Mouse (Mus musculus): ENCODE measurements around the gene Asxl1. TPM values are rescaled to one million over a fixed set of nuclear protein-coding genes. Genes with fewer than 3 reads are reported as not detected.

Asxl1 gene
- polyA plus RNA-seq, 1 experiment from 2014 or later, result 17.1 TPM

DNA sequence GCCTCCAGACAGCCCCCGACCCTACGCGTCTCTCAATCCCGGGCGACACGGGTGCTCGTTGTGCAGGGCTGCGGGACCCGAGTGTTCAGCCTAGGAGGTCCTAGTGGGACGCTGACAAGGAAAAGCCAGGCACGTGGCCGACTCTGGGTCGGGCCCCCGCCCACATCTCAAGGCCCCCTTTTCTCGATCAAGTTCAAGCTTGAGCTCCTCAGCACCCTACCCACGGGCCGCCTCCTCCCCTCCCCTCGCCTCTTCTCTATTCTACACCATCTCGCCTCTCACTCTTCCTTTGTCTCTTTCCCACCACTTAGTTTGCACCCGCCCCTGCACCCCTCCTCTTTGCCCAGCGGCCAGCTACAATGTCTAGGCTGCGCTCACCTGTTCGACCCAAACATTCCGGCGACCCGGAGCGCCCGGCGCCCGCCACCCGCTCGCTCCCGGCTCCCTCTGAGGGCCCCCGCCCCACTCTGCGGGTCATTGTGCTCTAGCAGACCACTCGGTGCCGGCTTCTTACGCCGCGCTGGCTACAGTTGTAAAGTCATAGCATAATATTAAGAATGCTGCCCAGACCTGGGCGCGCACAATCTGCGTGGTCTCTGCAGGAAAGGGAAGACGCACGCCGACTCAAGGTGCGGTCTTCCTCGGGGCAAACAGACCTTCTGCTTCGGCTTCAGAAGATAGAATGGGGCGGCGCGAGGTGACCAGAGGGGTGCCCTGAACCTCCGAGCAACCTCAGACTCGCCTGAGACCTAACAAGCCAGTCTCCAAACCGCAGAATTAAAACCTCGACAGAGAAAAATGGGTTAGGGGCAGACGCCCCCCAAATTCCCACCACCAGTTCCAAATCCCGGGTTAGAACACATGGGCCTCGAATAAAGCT, 99.7 kb downstream of the Asxl1 start:
- peaks cover 26% of the 10 kb centered on the region for H3K4me1 ChIP-seq (ENCODE audit: control insufficient read depth, insufficient read depth, low read length)
- H3K9ac ChIP-seq (replicated peaks; ENCODE audit: low read length), result peak overlapping the region; percentile 95
- ATAC-seq (ENCODE audit: low FRiP score, low TSS enrichment), result peak; percentile 55
- H3K36me3 ChIP-seq (ENCODE audit: control insufficient read depth, insufficient read depth, low read length), result no peaks in the 10 kb centered on the region
- peak overlapping the region; percentile 93 for H3K4me3 ChIP-seq (replicated peaks; ENCODE audit: low read depth, low read length)
- H3K9me3 ChIP-seq (ENCODE audit: control insufficient read depth, low read length), result no peaks in the 10 kb centered on the region
- DNase-seq, result peak; percentile 75
- WGBS, result under 1% methylated on average over 59 of the region's 59 CpGs
- peak overlapping the region; percentile 95 for H3K27ac ChIP-seq (replicated peaks; ENCODE audit: low read depth, low read length)
- H3K4me2 ChIP-seq (ENCODE audit: low read length), result peak overlapping the region; percentile 87
- no peaks in the 10 kb centered on the region for H3K27me3 ChIP-seq (ENCODE audit: control insufficient read depth, insufficient read depth, low read length)

DNA sequence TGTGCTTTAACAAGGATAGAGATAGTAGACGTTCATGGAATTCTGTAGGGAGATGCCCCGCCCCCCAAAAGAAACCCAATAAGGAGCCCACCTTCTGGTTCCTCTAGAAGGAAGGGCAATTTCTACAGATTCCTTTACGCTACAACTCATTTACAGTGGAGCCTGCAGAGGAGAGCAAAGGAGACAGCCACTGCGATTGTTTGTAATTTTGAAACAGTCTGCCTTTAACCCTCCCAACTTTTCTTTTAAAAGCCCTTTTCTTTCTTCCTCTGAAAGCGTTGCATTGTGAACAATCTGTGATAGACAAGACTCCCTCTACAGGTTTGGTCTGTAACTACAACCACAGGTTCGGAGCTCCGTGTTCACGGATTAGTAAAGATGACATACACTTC, 100.4 kb downstream of the Asxl1 start:
- Histone ChIP-seq H3K27ac (replicated peaks; ENCODE audit: low read depth, low read length) (peak overlapping the region; percentile 95), H3K4me1 (ENCODE audit: control insufficient read depth, insufficient read depth, low read length) (peaks cover 20% of the 10 kb centered on the region), H3K27me3 (ENCODE audit: control insufficient read depth, insufficient read depth, low read length) (no peaks in the 10 kb centered on the region), H3K4me3 (replicated peaks; ENCODE audit: low read depth, low read length) (peak overlapping the region; percentile 93), H3K36me3 (ENCODE audit: control insufficient read depth, insufficient read depth, low read length) (no peaks in the 10 kb centered on the region), H3K4me2 (ENCODE audit: low read length) (peak overlapping the region; percentile 87), H3K9ac (replicated peaks; ENCODE audit: low read length) (peak overlapping the region; percentile 95), H3K9me3 (ENCODE audit: control insufficient read depth, low read length) (no peaks in the 10 kb centered on the region)
- ATAC-seq (ENCODE audit: low FRiP score, low TSS enrichment), result no peak
- 0% methylated on average over 8 of the region's 8 CpGs for whole genome bisulfite sequencing
- DNase-seq, result peak; percentile 93

DNA sequence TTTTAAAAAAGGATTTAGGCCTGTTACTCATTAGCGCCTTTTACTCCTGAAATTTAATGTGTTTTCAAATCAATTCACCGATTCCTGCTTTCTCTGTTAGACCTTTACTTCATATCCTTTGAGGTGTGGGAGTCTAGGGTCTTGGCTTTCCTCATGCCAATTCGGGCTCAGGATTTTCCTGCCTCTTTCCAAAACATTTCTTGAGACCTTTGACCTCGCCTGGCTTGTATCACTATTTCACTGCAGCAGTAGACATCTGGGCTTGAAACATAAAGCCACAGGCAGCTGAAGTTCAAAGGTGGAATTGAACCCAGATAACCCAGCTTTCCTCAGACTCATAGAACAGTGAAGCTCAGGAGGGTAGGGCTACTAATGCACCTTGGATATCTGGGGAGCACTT, 100.8 kb downstream of the Asxl1 start:
- Histone ChIP-seq H3K4me3 (replicated peaks; ENCODE audit: low read depth, low read length) (no peak overlapping the region), H3K4me1 (ENCODE audit: control insufficient read depth, insufficient read depth, low read length) (peaks cover 15% of the 10 kb centered on the region)
- WGBS, result 26% methylated on average over 4 of the region's 4 CpGs

DNA sequence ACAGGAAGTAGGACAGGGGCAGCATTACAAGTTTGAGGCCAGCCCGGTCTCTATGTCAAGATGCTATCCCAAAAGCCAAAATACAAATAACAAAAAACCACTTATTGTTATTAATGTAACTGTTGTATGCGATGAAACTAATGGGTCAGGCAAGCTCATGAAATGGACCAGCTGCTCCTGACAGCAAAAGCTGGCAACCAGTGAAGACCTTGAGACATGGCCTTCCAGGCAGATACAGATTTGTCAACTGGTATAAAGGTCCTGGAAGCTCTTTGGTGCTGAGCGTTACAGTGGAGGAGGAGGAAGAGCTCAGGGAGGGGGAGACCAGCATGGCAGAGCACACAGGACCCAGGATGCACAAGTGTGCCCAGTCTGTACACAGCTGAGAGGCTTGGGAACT, 102.1 kb downstream of the Asxl1 start:
- H3K27me3 ChIP-seq (ENCODE audit: control insufficient read depth, insufficient read depth, low read length), result no peaks in the 10 kb centered on the region
- no peak for DNase-seq

More for the DNA sequence above, 100.8 kb downstream of the Asxl1 start:
- 0 out of 2 replicates have a peak overlapping the region, but pooled peaks have one; percentile 95 for H3K27ac ChIP-seq (replicated peaks; ENCODE audit: low read depth, low read length)
- no peak overlapping the region for H3K9ac ChIP-seq (replicated peaks; ENCODE audit: low read length)
- no peaks in the 10 kb centered on the region for H3K9me3 ChIP-seq (ENCODE audit: control insufficient read depth, low read length)
- H3K36me3 ChIP-seq (ENCODE audit: control insufficient read depth, insufficient read depth, low read length), result no peaks in the 10 kb centered on the region
- no peak for ATAC-seq (ENCODE audit: low FRiP score, low TSS enrichment)
- peak overlapping the region; percentile 87 for H3K4me2 ChIP-seq (ENCODE audit: low read length)
- DNase-seq, result no peak
- H3K27me3 ChIP-seq (ENCODE audit: control insufficient read depth, insufficient read depth, low read length), result no peaks in the 10 kb centered on the region

DNA sequence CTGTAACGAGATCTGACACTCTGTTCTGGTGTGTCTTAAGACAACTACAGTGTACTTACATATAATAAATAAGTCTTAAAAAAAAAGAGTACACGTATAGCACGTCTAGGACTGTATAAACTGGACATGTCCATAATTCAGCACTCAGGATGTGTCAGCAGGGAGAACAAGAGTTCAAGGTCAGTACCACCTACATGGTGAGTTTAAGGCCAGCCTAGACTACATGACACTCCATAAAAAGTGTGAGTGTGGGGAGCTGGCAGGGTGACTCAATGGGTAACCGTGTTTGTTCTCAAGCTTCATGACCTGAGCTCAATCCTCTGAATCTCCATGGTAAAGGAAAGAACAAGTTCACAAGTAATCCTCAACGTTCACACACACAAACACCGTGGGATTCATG, 102.9 kb downstream of the Asxl1 start:
- Histone ChIP-seq H3K9me3 (ENCODE audit: control insufficient read depth, low read length) (no peaks in the 10 kb centered on the region), H3K27ac (replicated peaks; ENCODE audit: low read depth, low read length) (no peak overlapping the region), H3K27me3 (ENCODE audit: control insufficient read depth, insufficient read depth, low read length) (no peaks in the 10 kb centered on the region), H3K4me2 (ENCODE audit: low read length) (no peak overlapping the region), H3K9ac (replicated peaks; ENCODE audit: low read length) (no peak overlapping the region), H3K4me1 (ENCODE audit: control insufficient read depth, insufficient read depth, low read length) (no peaks in the 10 kb centered on the region), H3K36me3 (ENCODE audit: control insufficient read depth, insufficient read depth, low read length) (no peaks in the 10 kb centered on the region), H3K4me3 (replicated peaks; ENCODE audit: low read depth, low read length) (no peak overlapping the region)
- no peak for ATAC-seq (ENCODE audit: low FRiP score, low TSS enrichment)
- DNase-seq, result no peak
- whole genome bisulfite sequencing, result 84% methylated on average over 6 of the region's 6 CpGs

More for the DNA sequence above, 102.1 kb downstream of the Asxl1 start:
- Histone ChIP-seq H3K4me1 (ENCODE audit: control insufficient read depth, insufficient read depth, low read length) (peaks cover 3% of the 10 kb centered on the region), H3K27ac (replicated peaks; ENCODE audit: low read depth, low read length) (no peak overlapping the region), H3K36me3 (ENCODE audit: control insufficient read depth, insufficient read depth, low read length) (no peaks in the 10 kb centered on the region), H3K4me3 (replicated peaks; ENCODE audit: low read depth, low read length) (no peak overlapping the region), H3K9ac (replicated peaks; ENCODE audit: low read length) (no peak overlapping the region), H3K9me3 (ENCODE audit: control insufficient read depth, low read length) (no peaks in the 10 kb centered on the region), H3K4me2 (ENCODE audit: low read length) (no peak overlapping the region)
- WGBS, result 88% methylated on average over 3 of the region's 3 CpGs
- no peak for ATAC-seq (ENCODE audit: low FRiP score, low TSS enrichment)

Other genes starting within 250 kb of the Asxl1 start
- gene Hck, start 237.4 kb upstream of the Asxl1 start, polyA plus RNA-seq (2014; fragmentation: Nextera tagmentation; extraction: Ambion mirVana), result 1.4 and 2.3 TPM in 2 replicates
- gene Tm9sf4, start 184.5 kb upstream of the Asxl1 start, polyA plus RNA-seq (2014; fragmentation: Nextera tagmentation; extraction: Ambion mirVana), result 80.1 and 89.8 TPM in 2 replicates
- gene Tspyl3, start 120.4 kb upstream of the Asxl1 start, polyA plus RNA-seq (2014; fragmentation: Nextera tagmentation; extraction: Ambion mirVana), result 30.2 and 37.5 TPM in 2 replicates
- gene Plagl2, start 104.4 kb upstream of the Asxl1 start, polyA plus RNA-seq (2014; fragmentation: Nextera tagmentation; extraction: Ambion mirVana), result 7.3 and 11.5 TPM in 2 replicates
- 5.6 and 6.0 TPM in 2 replicates for gene Pofut1, start 104.3 kb upstream of the Asxl1 start, polyA plus RNA-seq (2014; fragmentation: Nextera tagmentation; extraction: Ambion mirVana)
- 17.0 and 18.6 TPM in 2 replicates for gene Kif3b, start 54.4 kb upstream of the Asxl1 start, polyA plus RNA-seq (2014; fragmentation: Nextera tagmentation; extraction: Ambion mirVana)
- gene 4930404H24Rik, start 147.0 kb downstream of the Asxl1 start, polyA plus RNA-seq (2014; fragmentation: Nextera tagmentation; extraction: Ambion mirVana), result not detected in 2 replicates
- 44.8 and 51.7 TPM in 2 replicates for gene Nol4l, start 184.1 kb downstream of the Asxl1 start, polyA plus RNA-seq (2014; fragmentation: Nextera tagmentation; extraction: Ambion mirVana)